Mouse (Mus musculus) forebrain, embryonic 16.5 days (tissue): ENCODE data around the gene Frat2. TPM values are rescaled to one million over a fixed set of nuclear protein-coding genes. Genes with fewer than 3 reads are reported as not detected.
"Not testable (repeated sequence)": the region's sequence is repeated elsewhere in the genome, so short reads cannot be mapped to it uniquely, and the experiment has no call there.

ENCODE experiments used
- ATAC-seq: fragments of 200-750 bp; cut with Nextera tagmentation; 2 replicates; pipeline ENCODE4 v1.8.0; 2017; ENCODE audit warnings: mild to moderate bottlenecking, moderate library complexity
- H3K27ac ChIP-seq: fragments of 300-500 bp; sonication (generic); 2 replicates; pipeline ENCODE4 v1.5.1; 2014; ENCODE audit warnings: low read length, control low read depth
- H3K27me3 ChIP-seq: fragments of 300-500 bp; sonication (generic); replicated peaks from 2 replicates; pipeline ENCODE4 v1.6.1; 2014; ENCODE audit warnings: low read length; ENCODE audit not compliant: control insufficient read depth, insufficient read depth
- H3K36me3 ChIP-seq: fragments of 300-500 bp; sonication (generic); 2 replicates; pipeline ENCODE4 v1.6.1; 2014; ENCODE audit not compliant: control insufficient read depth, insufficient read depth
- H3K4me1 ChIP-seq: fragments of 300-500 bp; sonication (generic); replicated peaks from 2 replicates; pipeline ENCODE4 v1.6.1; 2014; ENCODE audit warnings: low read length; ENCODE audit not compliant: control insufficient read depth, insufficient read depth
- H3K4me2 ChIP-seq: fragments of 300-500 bp; sonication (generic); 2 replicates; pipeline ENCODE4 v1.6.1; 2014; ENCODE audit warnings: mild to moderate bottlenecking, low read length, control low read depth
- H3K4me3 ChIP-seq: fragments of 300-500 bp; sonication (generic); replicated peaks from 2 replicates; pipeline ENCODE4 v1.5.1; 2014; ENCODE audit warnings: mild to moderate bottlenecking, low read length, control low read depth
- H3K9ac ChIP-seq: fragments of 300-500 bp; sonication (generic); replicated peaks from 2 replicates; pipeline ENCODE4 v1.6.1; 2014; ENCODE audit warnings: low read depth, low read length, control low read depth
- H3K9me3 ChIP-seq: fragments of 300-500 bp; sonication (generic); 2 replicates; pipeline ENCODE4 v1.6.1; 2016; ENCODE audit warnings: low read length; ENCODE audit not compliant: control insufficient read depth
- WGBS: fragments of 180-500 bp; shearing (Covaris S2); extraction: QIAGEN DNeasy Blood & Tissue Kit; methylation state at CpG from one replicate; pipeline ENCODE4 v1.1.7; 2014; 5-methylcytosine and 5-hydroxymethylcytosine counted together
- polyA plus RNA-seq: library from polyadenylated mRNA; unstranded; fragments of >200 nt; fragmentation: Nextera tagmentation; extraction: Ambion mirVana; gene quantifications from 2 replicates; pipeline ENCODE4 v1.2.1, GENCODE M21; 2015

Gene Frat2
- polyA plus RNA-seq, 1 experiment from 2014 or later, result 10.4 TPM

DNA sequence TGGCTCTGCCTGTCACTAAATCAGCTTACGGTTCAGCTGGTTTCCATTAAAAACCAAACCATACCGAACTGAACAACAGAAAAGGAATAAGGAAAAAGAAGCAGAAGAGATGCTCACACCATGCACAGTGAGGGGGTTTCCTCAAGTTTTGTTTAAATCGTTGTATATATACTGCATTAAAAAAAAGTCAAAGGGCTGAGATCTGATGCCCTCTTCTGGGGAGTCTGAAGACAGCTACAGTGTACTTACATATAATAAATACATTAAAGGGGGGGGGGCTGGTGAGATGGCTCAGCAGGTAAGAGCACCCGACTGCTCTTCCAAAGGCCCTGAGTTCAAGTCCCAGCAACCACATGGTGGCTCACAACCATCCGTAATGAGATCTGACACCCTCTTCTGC, 22.0 kb upstream of the Frat2 start:
- H3K36me3 ChIP-seq, result peaks cover 20% of the 10 kb centered on the region
- H3K4me1 ChIP-seq, H3K27me3 ChIP-seq, H3K9ac ChIP-seq, H3K4me2 ChIP-seq, H3K4me3 ChIP-seq, H3K9me3 ChIP-seq, H3K27ac ChIP-seq: not testable (repeated sequence)
- ATAC-seq, result 0 out of 2 replicates have a peak, but pooled peaks have one; percentile 23
- 70% methylated on average over 5 of the region's 5 CpGs for WGBS

DNA sequence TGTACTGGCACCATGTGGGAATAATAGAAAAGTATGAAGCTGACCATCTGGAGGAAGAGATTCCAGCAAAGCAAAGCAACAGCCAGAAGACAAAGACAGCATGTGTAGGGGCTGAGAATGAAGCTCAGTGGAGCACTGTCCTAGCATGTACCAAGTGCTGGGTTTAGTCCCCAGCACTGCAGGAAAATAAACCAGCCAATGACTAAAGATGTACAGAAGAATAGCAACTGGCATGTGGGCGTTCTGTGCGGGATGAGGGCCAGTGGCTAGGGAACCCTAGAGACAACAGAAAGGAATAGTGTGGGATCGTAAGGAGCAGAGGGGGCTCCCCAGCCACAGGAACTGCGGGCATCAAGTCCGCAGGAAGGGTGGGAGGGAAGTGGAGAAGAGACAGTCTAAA, 21.4 kb upstream of the Frat2 start:
- H3K36me3 ChIP-seq, result peaks cover 20% of the 10 kb centered on the region
- 91% methylated on average over 5 of the region's 5 CpGs for WGBS
- H3K4me2 ChIP-seq, result no peak overlapping the region
- H3K9ac ChIP-seq, result no peak overlapping the region
- H3K27me3 ChIP-seq, result no peaks in the 10 kb centered on the region
- H3K4me3 ChIP-seq, result no peak overlapping the region
- no peak overlapping the region for H3K27ac ChIP-seq
- no peaks in the 10 kb centered on the region for H3K4me1 ChIP-seq
- no peak for ATAC-seq
- no peaks in the 10 kb centered on the region for H3K9me3 ChIP-seq

DNA sequence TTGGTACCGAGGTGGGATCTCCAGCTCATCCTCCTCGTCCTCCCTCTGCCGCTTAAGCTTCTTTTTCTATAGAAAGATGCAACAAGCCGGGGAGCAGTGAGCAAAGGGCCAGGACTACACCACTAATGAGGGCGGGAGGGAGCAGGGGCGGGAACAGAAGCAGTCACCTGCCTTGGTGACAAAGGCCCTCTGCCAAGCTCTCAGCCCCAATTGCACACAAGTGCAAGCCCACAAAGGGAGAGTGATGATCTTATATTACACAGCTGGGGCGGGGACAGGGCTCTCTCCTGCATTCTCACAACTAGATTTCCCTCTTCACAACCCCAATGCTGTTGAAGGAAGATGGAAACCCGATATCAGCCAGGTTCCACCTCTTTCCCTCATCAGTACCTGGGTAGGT, 18.8 kb upstream of the Frat2 start:
- ATAC-seq, result no peak
- Histone ChIP-seq H3K9me3 (no peaks in the 10 kb centered on the region), H3K36me3 (peaks cover 17% of the 10 kb centered on the region), H3K27ac (no peak overlapping the region), H3K4me3 (no peak overlapping the region), H3K9ac (no peak overlapping the region), H3K27me3 (no peaks in the 10 kb centered on the region), H3K4me2 (no peak overlapping the region), H3K4me1 (no peaks in the 10 kb centered on the region)
- WGBS, result 89% methylated on average over 8 of the region's 8 CpGs

DNA sequence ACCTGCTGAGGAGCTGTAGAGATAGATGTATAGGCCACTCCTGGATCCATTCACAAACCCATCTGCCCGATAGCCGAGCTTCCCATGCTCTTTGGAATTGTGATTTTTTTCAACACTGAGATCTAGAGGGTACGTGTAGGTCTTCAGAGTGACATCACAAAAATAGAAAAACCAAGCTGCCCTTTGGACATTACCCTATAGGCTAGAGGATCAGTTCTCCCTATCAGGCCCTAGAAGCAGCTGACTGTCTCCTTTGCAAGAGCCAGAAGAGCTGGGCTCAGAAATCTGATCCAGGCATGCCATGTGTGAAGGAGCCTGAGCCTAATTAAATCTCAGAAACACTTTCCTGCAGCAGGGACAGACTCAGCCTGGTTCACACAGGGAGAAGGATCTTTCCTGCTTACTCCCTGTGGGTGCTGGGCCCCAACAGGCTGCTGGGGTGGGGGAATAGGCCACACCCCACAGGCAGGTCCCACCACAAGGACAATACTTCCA, 9.9 kb upstream of the Frat2 start:
- H3K27me3 ChIP-seq, result no peaks in the 10 kb centered on the region
- H3K9ac ChIP-seq, result no peak overlapping the region
- H3K36me3 ChIP-seq, result peaks cover 3% of the 10 kb centered on the region; the same call in 1 of the 2 replicates
- H3K9me3 ChIP-seq, result no peaks in the 10 kb centered on the region
- WGBS, result 84% methylated on average over 3 of the region's 3 CpGs
- no peaks in the 10 kb centered on the region for H3K4me1 ChIP-seq
- H3K27ac ChIP-seq, result no peak overlapping the region
- no peak overlapping the region for H3K4me3 ChIP-seq
- no peak overlapping the region for H3K4me2 ChIP-seq
- ATAC-seq, result no peak

DNA sequence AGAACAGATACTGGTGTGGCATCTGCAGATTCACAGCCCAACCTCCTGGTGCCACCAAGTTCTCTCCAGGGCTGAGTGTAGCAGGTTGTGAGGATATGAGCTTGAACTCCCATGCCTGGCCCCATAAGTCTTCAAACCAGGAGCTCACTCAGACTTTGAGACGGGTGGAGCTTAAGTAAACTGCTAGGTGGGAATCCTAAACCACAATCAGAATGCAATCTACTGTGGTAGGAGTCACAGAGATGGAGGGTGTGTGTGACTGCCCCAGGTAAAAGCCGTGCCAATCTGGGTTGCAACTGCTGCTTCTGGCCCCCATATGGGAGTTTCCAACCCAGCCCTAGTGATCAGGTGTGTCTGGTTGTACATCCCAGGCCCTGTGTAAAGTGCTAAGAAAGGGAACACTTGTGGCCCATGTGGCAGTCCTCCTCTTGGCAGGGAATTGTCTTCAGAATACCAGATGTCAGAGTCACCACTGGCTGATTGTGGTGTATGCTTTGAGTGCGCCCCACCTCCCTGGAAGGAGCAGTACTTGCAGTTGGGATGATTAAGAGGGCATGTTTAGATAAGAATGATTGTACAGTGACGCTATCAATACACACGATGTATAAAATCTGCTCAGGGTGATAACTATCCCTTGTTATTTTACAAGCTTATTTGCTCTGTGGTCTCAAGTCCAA, 9.3 kb upstream of the Frat2 start:
- Histone ChIP-seq H3K27me3 (no peaks in the 10 kb centered on the region), H3K4me1 (no peaks in the 10 kb centered on the region), H3K27ac (no peak overlapping the region), H3K9ac (no peak overlapping the region), H3K9me3 (no peaks in the 10 kb centered on the region), H3K4me3 (no peak overlapping the region), H3K36me3 (no peaks in the 10 kb centered on the region), H3K4me2 (no peak overlapping the region)
- 92% methylated on average over 5 of the region's 5 CpGs for WGBS
- no peak for ATAC-seq

DNA sequence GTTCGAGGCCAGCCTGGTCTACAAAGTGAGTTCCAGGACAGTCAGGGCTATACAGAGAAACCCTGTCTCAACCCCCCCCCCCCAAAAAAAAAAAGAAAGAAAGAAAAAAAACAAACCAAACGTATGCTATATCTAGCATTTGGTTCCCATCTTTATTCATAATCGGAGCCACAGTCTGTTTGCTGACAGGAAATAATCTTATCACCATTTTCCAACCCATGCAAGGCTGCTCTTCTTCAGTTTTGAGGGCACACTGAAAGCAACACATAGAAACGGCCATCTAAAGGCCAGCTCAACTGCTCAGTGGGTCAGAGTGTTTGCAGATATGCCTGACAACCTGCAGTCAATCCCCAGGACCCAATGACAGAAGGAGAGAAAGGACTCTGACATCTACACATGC, 4.5 kb upstream of the Frat2 start:
- no peaks in the 10 kb centered on the region for H3K36me3 ChIP-seq
- no peak overlapping the region for H3K4me2 ChIP-seq
- no peak overlapping the region for H3K27ac ChIP-seq
- no peak overlapping the region for H3K9ac ChIP-seq
- no peaks in the 10 kb centered on the region for H3K27me3 ChIP-seq
- H3K4me3 ChIP-seq, result no peak overlapping the region
- 92% methylated on average over 4 of the region's 4 CpGs for WGBS
- H3K4me1 ChIP-seq, result peaks cover 16% of the 10 kb centered on the region; the same call in 1 of the 2 replicates
- H3K9me3 ChIP-seq, result no peaks in the 10 kb centered on the region
- ATAC-seq, result no peak

DNA sequence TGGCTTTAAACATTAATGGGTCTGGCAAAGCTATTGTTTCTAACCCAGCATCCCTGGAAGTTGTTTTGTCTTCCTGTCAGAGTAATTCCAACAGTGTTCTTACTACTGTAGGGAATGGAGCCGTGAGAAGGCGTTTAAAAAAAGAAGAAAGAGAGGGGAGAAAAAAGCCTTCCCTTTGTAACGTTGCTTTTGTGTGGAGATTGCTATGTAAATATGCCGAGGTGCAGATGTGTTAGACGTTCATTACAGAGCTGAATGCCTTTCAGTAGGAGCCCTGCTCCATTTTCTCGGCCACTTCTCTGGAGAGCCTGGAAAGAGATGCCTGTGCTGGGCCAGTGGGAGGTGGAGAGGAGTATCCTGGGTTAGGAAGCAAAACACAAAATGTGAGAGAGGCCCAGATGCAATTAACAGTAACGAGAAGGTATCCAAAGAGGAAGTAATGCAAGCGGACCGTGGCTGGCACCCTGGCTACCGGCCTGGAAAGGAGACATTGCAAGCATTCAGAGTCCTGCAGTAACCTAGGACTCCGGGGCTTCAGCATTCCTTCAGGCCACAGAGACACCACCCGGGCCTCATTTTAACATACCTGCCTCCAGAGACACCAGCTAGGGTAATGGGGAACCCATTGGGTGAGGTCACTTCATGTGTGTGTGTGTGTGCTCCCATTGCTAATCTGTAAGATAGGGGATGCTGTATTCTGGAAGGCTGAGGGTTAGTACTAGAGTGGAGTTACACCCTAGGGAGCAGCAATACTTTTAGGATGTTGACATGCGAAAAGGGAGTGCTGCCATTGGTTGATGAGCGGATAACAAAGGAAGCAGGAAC, 3.0 kb upstream of the Frat2 start:
- H3K4me3 ChIP-seq, result no peak overlapping the region
- H3K27me3 ChIP-seq, result no peaks in the 10 kb centered on the region
- 9% methylated on average over 14 of the region's 14 CpGs for WGBS
- no peaks in the 10 kb centered on the region for H3K9me3 ChIP-seq
- no peak for ATAC-seq
- H3K27ac ChIP-seq, result peak overlapping the region; percentile 71
- no peaks in the 10 kb centered on the region for H3K36me3 ChIP-seq
- H3K9ac ChIP-seq, result 0 out of 2 replicates have a peak overlapping the region, but pooled peaks have one; percentile 23
- H3K4me1 ChIP-seq, result peaks cover 23% of the 10 kb centered on the region
- peak overlapping the region; percentile 2; the same call in 1 of the 2 replicates for H3K4me2 ChIP-seq

DNA sequence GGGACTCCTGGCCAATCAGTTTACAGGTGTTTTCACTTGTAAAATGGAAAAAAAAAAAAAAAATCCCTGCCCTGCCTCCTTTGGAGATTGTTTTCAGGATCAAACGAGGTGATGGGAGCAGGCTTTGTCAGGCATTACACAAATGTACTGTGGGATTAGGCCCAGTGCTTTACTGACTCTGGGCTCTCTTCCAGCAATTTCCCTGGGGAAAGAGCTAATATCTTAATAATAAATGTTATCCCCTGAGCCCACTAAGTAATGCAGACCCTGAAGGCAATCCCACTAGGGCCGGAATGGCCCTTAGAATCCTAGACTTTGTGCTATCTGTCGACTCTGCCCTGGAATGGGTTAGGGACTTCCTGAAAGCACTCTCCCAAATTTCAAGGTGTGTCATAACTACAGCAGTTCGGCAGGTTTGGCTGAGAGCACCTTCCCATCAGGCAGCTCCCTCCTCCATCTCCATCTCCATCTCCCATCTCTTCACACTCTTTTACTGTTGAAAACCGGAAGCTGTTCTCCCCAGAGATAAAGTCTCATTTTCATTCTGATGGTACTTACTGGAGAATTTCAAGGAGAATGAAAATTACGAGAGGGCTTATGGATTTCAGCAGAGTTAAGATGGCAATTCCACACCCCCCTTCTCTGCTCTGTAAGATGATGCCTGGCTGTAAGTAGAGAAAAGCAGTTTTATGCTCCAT, 2.2 kb upstream of the Frat2 start:
- H3K36me3 ChIP-seq, result no peaks in the 10 kb centered on the region
- H3K27me3 ChIP-seq, result no peaks in the 10 kb centered on the region
- H3K9me3 ChIP-seq, result no peaks in the 10 kb centered on the region
- H3K4me1 ChIP-seq, result peaks cover 30% of the 10 kb centered on the region
- 4% methylated on average over 6 of the region's 6 CpGs for WGBS
- H3K27ac ChIP-seq, result peak overlapping the region; percentile 71
- H3K4me3 ChIP-seq, result no peak overlapping the region
- H3K9ac ChIP-seq, result no peak overlapping the region
- ATAC-seq, result no peak
- H3K4me2 ChIP-seq, result no peak overlapping the region

DNA sequence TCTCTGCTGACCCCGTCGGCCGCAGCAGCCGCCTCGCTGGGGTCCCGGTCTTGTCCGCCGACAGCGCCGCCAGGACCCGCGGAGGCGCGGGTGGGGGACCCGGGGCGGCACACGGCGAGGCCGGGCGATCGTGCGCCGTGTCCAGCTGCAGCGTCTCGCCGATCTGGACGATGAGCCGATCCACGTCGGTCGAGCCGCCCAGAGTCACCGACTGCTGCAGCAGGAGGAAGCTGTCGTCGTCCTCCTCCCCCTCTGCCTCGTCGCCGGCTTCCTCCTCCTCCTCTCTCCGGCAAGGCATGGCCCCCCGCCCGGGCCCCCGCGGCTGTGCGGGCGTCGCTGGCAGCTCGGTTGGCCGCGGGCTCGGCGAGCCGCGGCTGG, 329 bp downstream of the Frat2 start:
- H3K4me2 ChIP-seq, result peak overlapping the region; percentile 88
- WGBS, result 0% methylated on average over 30 of the region's 53 CpGs
- peak; percentile 65 for ATAC-seq
- peak overlapping the region; percentile 68 for H3K9ac ChIP-seq
- peak overlapping the region; percentile 87 for H3K27ac ChIP-seq
- peak overlapping the region; percentile 66 for H3K4me3 ChIP-seq
- H3K36me3 ChIP-seq, H3K9me3 ChIP-seq, H3K27me3 ChIP-seq: not testable (repeated sequence)
- peaks cover 31% of the 10 kb centered on the region for H3K4me1 ChIP-seq
